In the genomic region with DNA sequence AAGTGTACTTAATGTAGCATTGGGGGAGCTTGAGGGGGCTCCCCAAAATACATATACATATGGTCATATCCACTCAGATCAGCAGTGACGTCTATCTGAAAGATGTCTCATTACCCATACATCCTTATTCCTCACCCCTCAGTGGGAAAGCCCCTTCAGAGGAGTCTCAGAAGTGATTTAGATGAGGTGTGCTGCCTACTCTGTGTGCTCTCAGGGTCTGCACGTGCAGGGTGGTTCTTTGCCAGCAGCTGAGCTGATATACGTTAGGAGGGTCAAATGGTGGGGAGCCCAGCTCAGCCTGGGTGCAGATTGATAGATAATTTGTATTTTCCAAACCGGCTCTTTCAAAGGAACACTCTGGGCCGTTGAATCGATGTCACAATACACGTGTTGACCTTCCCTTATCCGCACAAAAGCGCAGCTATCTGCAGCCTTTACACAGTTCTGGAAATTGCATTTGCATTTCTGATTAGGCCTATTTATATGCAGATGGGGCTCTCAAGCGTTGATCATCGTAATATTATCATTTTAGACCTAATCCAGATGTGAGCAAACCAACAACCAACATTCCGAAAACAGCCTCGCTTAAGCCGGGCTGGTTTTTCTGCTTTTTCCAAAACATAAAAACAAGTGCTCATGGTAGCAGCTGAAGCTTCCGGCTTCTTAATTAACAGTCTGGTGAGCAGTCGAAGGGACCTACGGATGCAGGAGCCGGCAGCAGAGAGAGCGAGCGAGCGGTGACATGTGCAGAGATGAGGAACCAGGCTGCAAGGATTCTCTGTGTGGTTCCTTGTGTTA, we compare ENCODE assay signal across 7 mouse cellular contexts.
DNase-seq lines count a peak whose midpoint lies in the region; ATAC-seq and TF ChIP-seq lines count a peak whose summit lies in the region.

No protein-coding gene starts in this region.

- no peaks in the 10 kb centered on the region for H3K36me3 ChIP-seq in lung, embryonic 14.5 days (ENCODE audit: insufficient read depth)
- H3K36me3 ChIP-seq in embryonic facial prominence, embryonic 15.5 days: no peaks in the 10 kb centered on the region
- H3K36me3 ChIP-seq in limb, embryonic 12.5 days: no peaks in the 10 kb centered on the region
- no peaks in the 10 kb centered on the region for H3K36me3 ChIP-seq in stomach, embryonic 14.5 days (ENCODE audit: control insufficient read depth, insufficient read depth, low read length)

- H3K27me3 ChIP-seq in lung, embryonic 14.5 days (ENCODE audit: insufficient read depth, low read length): peaks cover 5% of the 10 kb centered on the region; the same call in 1 of the 2 replicates
- H3K27me3 ChIP-seq in embryonic facial prominence, embryonic 15.5 days: 0 out of 2 replicates have a peak, but pooled peaks cover 2% of the 10 kb centered on the region
- peaks cover 46% of the 10 kb centered on the region for H3K27me3 ChIP-seq in limb, embryonic 12.5 days
- H3K27me3 ChIP-seq in stomach, embryonic 14.5 days (ENCODE audit: control insufficient read depth, insufficient read depth, low read length): no peaks in the 10 kb centered on the region; the same call in 1 of the 2 replicates

- H3K4me3 ChIP-seq in lung, embryonic 14.5 days (ENCODE audit: low read depth, low read length): no peak overlapping the region
- H3K4me3 ChIP-seq in embryonic facial prominence, embryonic 15.5 days (replicated peaks): peak overlapping the region; percentile 16
- 0 out of 2 replicates have a peak overlapping the region, but pooled peaks have one; percentile 4 for H3K4me3 ChIP-seq in limb, embryonic 12.5 days (replicated peaks)
- H3K4me3 ChIP-seq in stomach, embryonic 14.5 days (ENCODE audit: low read depth, low read length): no peak overlapping the region

- peak; percentile 41; the same call in 1 of the 2 replicates for ATAC-seq in lung, embryonic 14.5 days (ENCODE audit: insufficient read depth)
- no peak for ATAC-seq in embryonic facial prominence, embryonic 15.5 days (ENCODE audit: insufficient number of reproducible peaks, low FRiP score, low TSS enrichment, low read depth)
- ATAC-seq in limb, embryonic 12.5 days (ENCODE audit: insufficient number of reproducible peaks, insufficient read depth, low FRiP score, low TSS enrichment, low read depth): no peak
- ATAC-seq in stomach, embryonic 14.5 days (ENCODE audit: insufficient number of reproducible peaks, insufficient read depth, low FRiP score, low read depth): no peak

- TF ChIP-seq CTCF in lung, embryonic 14.5 days (IDR thresholded peaks at IDR 0.05; ENCODE audit: low read depth): no peak

- no peaks in the 10 kb centered on the region for H3K9me3 ChIP-seq in lung, embryonic 14.5 days (ENCODE audit: low read depth, low read length)
- H3K9me3 ChIP-seq in embryonic facial prominence, embryonic 15.5 days (replicated peaks): no peaks in the 10 kb centered on the region
- H3K9me3 ChIP-seq in limb, embryonic 12.5 days: no peaks in the 10 kb centered on the region
- no peaks in the 10 kb centered on the region for H3K9me3 ChIP-seq in stomach, embryonic 14.5 days (ENCODE audit: control insufficient read depth, low read depth, low read length)

- H3K27ac ChIP-seq in lung, embryonic 14.5 days (ENCODE audit: low read depth): no peak overlapping the region
- H3K27ac ChIP-seq in embryonic facial prominence, embryonic 15.5 days (replicated peaks): no peak overlapping the region
- H3K27ac ChIP-seq in limb, embryonic 12.5 days: no peak overlapping the region
- H3K27ac ChIP-seq in stomach, embryonic 14.5 days (ENCODE audit: low read length): no peak overlapping the region

- peaks cover 6% of the 10 kb centered on the region; the same call in 1 of the 2 replicates for H3K4me1 ChIP-seq in lung, embryonic 14.5 days (ENCODE audit: insufficient read depth)
- peaks cover 15% of the 10 kb centered on the region for H3K4me1 ChIP-seq in embryonic facial prominence, embryonic 15.5 days
- peaks cover 7% of the 10 kb centered on the region; the same call in 1 of the 2 replicates for H3K4me1 ChIP-seq in limb, embryonic 12.5 days (replicated peaks)
- H3K4me1 ChIP-seq in stomach, embryonic 14.5 days (ENCODE audit: control insufficient read depth, insufficient read depth, low read length): 0 out of 2 replicates have a peak, but pooled peaks cover 3% of the 10 kb centered on the region

- DNase-seq in lung, embryonic 14.5 days: peak; percentile 34
- no peak for DNase-seq in lung, postnatal 25 days (ENCODE audit: low spot score)
- DNase-seq in lung, postnatal 4 days: no peak
- no peak for DNase-seq in adipocyte (ENCODE audit: low spot score)

- 12% methylated on average over 21 of the region's 21 CpGs for WGBS in lung, embryonic 14.5 days
- WGBS in embryonic facial prominence, embryonic 15.5 days: 8% methylated on average over 21 of the region's 21 CpGs
- 14% methylated on average over 21 of the region's 21 CpGs for WGBS in limb, embryonic 12.5 days
- WGBS in stomach, embryonic 14.5 days: 15% methylated on average over 21 of the region's 21 CpGs

- H3K9ac ChIP-seq in lung, embryonic 14.5 days: no peak overlapping the region
- no peak overlapping the region for H3K9ac ChIP-seq in embryonic facial prominence, embryonic 15.5 days
- H3K9ac ChIP-seq in limb, embryonic 12.5 days (replicated peaks): no peak overlapping the region
- H3K9ac ChIP-seq in stomach, embryonic 14.5 days (replicated peaks; ENCODE audit: low read depth, low read length): no peak overlapping the region

- H3K4me2 ChIP-seq in lung, embryonic 14.5 days: peak overlapping the region; percentile 44
- peak overlapping the region; percentile 38 for H3K4me2 ChIP-seq in embryonic facial prominence, embryonic 15.5 days (replicated peaks)
- H3K4me2 ChIP-seq in limb, embryonic 12.5 days: peak overlapping the region; percentile 37; the same call in 1 of the 2 replicates
- peak overlapping the region; percentile 23 for H3K4me2 ChIP-seq in stomach, embryonic 14.5 days (replicated peaks; ENCODE audit: low read depth, low read length)

Comparison
In these comparisons a context has a peak if more than half of its experiments do, and no peak if none do; other contexts are left out.
1. H3K4me3 ChIP-seq: peak in embryonic facial prominence, embryonic 15.5 days (single experiment) and limb, embryonic 12.5 days (single experiment); none in lung, embryonic 14.5 days (single experiment) and stomach, embryonic 14.5 days (single experiment).
2. Peak in every context shown above with its lines, with median percentiles within 50 percentile points of each other: H3K4me2 ChIP-seq.